In the genomic region with DNA sequence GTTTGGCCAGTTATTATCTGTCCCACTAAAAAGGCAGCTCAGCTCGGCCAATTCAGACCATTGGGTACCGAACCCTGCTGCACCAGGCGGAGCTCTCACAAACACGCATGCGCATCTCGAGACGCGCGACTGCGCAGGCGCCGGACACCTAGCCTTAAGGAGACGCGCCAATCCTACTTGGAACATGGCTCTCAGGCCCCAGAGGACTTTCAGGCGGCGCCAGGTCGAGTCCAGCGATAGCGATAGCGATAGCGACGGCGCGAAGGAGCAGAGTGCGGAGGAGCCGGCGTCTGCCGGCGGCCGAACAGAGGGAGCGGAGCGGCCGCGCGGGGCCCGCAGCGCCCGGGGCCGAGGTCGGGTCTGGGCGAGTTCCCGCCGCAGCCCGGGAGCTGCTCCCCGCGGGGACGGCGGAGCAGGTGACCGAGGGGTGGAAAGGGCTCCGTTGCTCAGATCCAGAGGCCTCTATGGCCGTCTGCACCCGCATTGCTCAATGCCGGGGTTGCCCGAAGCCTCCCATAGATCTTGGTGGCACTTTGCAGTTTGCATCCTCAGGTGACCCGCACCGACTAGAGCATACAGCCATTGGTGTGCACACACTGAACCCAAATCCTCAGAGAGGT, we compare ENCODE assay signal across 8 mouse cellular contexts. TPM values are rescaled to one million over a fixed set of nuclear protein-coding genes. Genes with fewer than 3 reads are reported as not detected.
DNase-seq lines count a peak whose midpoint lies in the region; ATAC-seq and TF ChIP-seq lines count a peak whose summit lies in the region.

Gene Gcfc2 (plus strand): TSS at position 147 of the 620 bp plus-strand sequence.

- intact Hi-C loops in gastrocnemius, adult 2 months (cut with DNase I), result no loop called here
- intact Hi-C loops in left cerebral cortex, adult 2 months (cut with DNase I), result loop anchor here (5.0 kb wide), 1 partner anchor 86 kb away; no protein-coding TSS in a partner anchor

- H3K27ac ChIP-seq in gastrocnemius, adult 2 months, result peak within 1 kb of the TSS; percentile 83
- H3K27ac ChIP-seq in hindbrain, postnatal 0 days, result peak within 1 kb of the TSS; percentile 74; the same call in 1 of the 2 replicates
- H3K27ac ChIP-seq in left cerebral cortex, adult 2 months, result peak within 1 kb of the TSS; percentile 71

- no peak for TF ChIP-seq CTCF in gastrocnemius, adult 2 months (IDR thresholded peaks at IDR 0.05)
- TF ChIP-seq CTCF in hindbrain, postnatal 0 days (IDR thresholded peaks at IDR 0.05; ENCODE audit: low read depth), result no peak
- TF ChIP-seq CTCF in left cerebral cortex, adult 2 months (IDR thresholded peaks at IDR 0.05), result no peak

- H3K4me3 ChIP-seq in gastrocnemius, adult 2 months, result peak within 1 kb of the TSS; percentile 78
- peak within 1 kb of the TSS; percentile 94 for H3K4me3 ChIP-seq in hindbrain, postnatal 0 days (ENCODE audit: low read length)
- peak within 1 kb of the TSS; percentile 78 for H3K4me3 ChIP-seq in left cerebral cortex, adult 2 months

- peak within 1 kb of the TSS; percentile 83 for H3K4me2 ChIP-seq in hindbrain, postnatal 0 days (ENCODE audit: low read depth, low read length)

- no peaks in the 10 kb centered on the region for H3K27me3 ChIP-seq in hindbrain, postnatal 0 days (ENCODE audit: insufficient read depth, low read length)

- WGBS in hindbrain, postnatal 0 days, result under 1% methylated on average over 56 of the region's 56 CpGs

- peaks cover 14% of the 10 kb centered on the region; the same call in 1 of the 2 replicates for H3K36me3 ChIP-seq in hindbrain, postnatal 0 days (ENCODE audit: insufficient read depth, low read length)

- peak; percentile 83 for DNase-seq in WW6 (ENCODE audit: low read depth, low spot score)
- peak; percentile 85 to 95 for DNase-seq in cerebellum, postnatal 4 days (ENCODE audit: low spot score in 2 of 2)
- DNase-seq in gastrocnemius, adult 2 months, result peak; percentile 95
- DNase-seq in hindbrain, postnatal 0 days (ENCODE audit: low spot score), result peak; percentile 97
- peak; percentile 95 to 98 for DNase-seq in left cerebral cortex, adult 2 months (ENCODE audit: extremely low spot score in 1 of 2, low spot score in 2 of 2)
- peak; percentile 92 to 98 for DNase-seq in right cerebral cortex, adult 2 months (ENCODE audit: low spot score in 2 of 2)
- peak; percentile 95 for DNase-seq in urinary bladder, postnatal 14 days (ENCODE audit: low spot score)

- H3K4me1 ChIP-seq in hindbrain, postnatal 0 days (ENCODE audit: insufficient read depth, low read length), result peaks cover 4% of the 10 kb centered on the region

- no peaks in the 10 kb centered on the region for H3K9me3 ChIP-seq in hindbrain, postnatal 0 days (ENCODE audit: low read length)

- peak; percentile 96 for ATAC-seq in hindbrain, postnatal 0 days
- ATAC-seq in megakaryocyte, adult 5-6 weeks (ENCODE audit: poor library complexity, severe bottlenecking), result peak; percentile 88

- peak within 1 kb of the TSS; percentile 83 for H3K9ac ChIP-seq in hindbrain, postnatal 0 days (replicated peaks; ENCODE audit: low read length)

RNA-seq across cellular contexts. Expression of gene Gcfc2, which starts in this region (rescaled TPM):
- 1 to 10 TPM; 3.0 to 3.6 TPM for total RNA-seq in gastrocnemius, adult 2 months (2021)
- 9.5 and 9.8 TPM in 2 replicates for total RNA-seq in hindbrain, postnatal 0 days (2014; rRNA removed)
- 5.2 and 6.5 TPM in 2 replicates for polyA plus RNA-seq in hindbrain, postnatal 0 days (2015; fragmentation: Nextera tagmentation; extraction: Ambion mirVana)
- total RNA-seq in left cerebral cortex, adult 2 months (2021), result 10 to 100 TPM in 1 of 2 experiments, 1 to 10 TPM in 1; 9.6 to 11.3 TPM
- total RNA-seq in megakaryocyte, adult 5-6 weeks (2015), result 6.4 and 8.0 TPM in 2 replicates
- 11.4 and 16.7 TPM in 2 replicates for total RNA-seq in megakaryocyte, adult 5-6 weeks (2017)

Comparison
In these comparisons a context has a peak if more than half of its experiments do, and no peak if none do; other contexts are left out.
1. Peak in every context shown above with its lines: DNase-seq, ATAC-seq, H3K4me3 ChIP-seq and H3K27ac ChIP-seq.